Mouse (Mus musculus) bone marrow, adult 2 months (tissue): ENCODE measurements around the gene Smagp. TPM values are rescaled to one million over a fixed set of nuclear protein-coding genes. Genes with fewer than 3 reads are reported as not detected.
"Not testable (repeated sequence)": the region's sequence is repeated elsewhere in the genome, so short reads cannot be mapped to it uniquely, and the experiment has no call there.

Experiments used
- H3K27ac ChIP-seq: fragments of 200-500 bp; 2 replicates; pipeline ENCODE4 v1.5.1; 2012; ENCODE audit warnings: low read depth, mild to moderate bottlenecking, control low read depth, inconsistent platforms, low read length; ENCODE audit not compliant: control insufficient read depth, poor library complexity, insufficient read depth
- H3K4me1 ChIP-seq: fragments of 200-500 bp; 2 replicates; pipeline ENCODE4 v1.6.1; 2011; ENCODE audit warnings: low read length; ENCODE audit not compliant: control insufficient read depth, insufficient read depth
- H3K4me3 ChIP-seq: fragments of 200-500 bp; replicated peaks from 2 replicates; pipeline ENCODE3; 2011; ENCODE audit warnings: mild to moderate bottlenecking, low read depth, low read length, control low read depth; ENCODE audit not compliant: control insufficient read depth
- CTCF ChIP-seq: fragments of 200-500 bp; IDR thresholded peaks from 2 replicates; pipeline ENCODE4 v1.5.1; 2011; ENCODE audit warnings: low read length, control low read depth; ENCODE audit not compliant: control insufficient read depth, insufficient read depth
- POLR2A ChIP-seq: fragments of 200-500 bp; IDR thresholded peaks from 2 replicates; pipeline ENCODE4 v1.6.1; 2011; ENCODE audit warnings: low read depth, mild to moderate bottlenecking, control low read depth, low read length, borderline replicate concordance; ENCODE audit not compliant: control insufficient read depth
- WGBS: fragments of 180-500 bp; shearing (Covaris S2); methylation state at CpG from one replicate; pipeline ENCODE4 v1.1.7; 2018; 5-methylcytosine and 5-hydroxymethylcytosine counted together
- polyA plus RNA-seq: library from polyadenylated mRNA; stranded (reverse); fragments of >200 nt; gene quantifications from 2 replicates; pipeline ENCODE4 v1.2.4, GENCODE M21; 2011; ENCODE audit warnings: low replicate concordance; ENCODE audit not compliant: missing spikeins, insufficient read depth, insufficient read length

Gene Smagp
- polyA plus RNA-seq, 1 experiment, result 8.7 TPM

- Histone ChIP-seq H3K4me1 (peaks cover 3% of the 10 kb centered on the region), H3K27ac (no peak overlapping the region), H3K4me3 (no peak overlapping the region)
- 51% methylated on average over 10 of the region's 10 CpGs for WGBS
- TF ChIP-seq CTCF, result no peak
- no peak for TF ChIP-seq POLR2A
Observed at GRCm38 (mm10) chr15:100627287-100627686, 9.5 kb downstream of the Smagp start.

- no peak for TF ChIP-seq POLR2A
- TF ChIP-seq CTCF, result no peak
- 0 out of 2 replicates have a peak, but pooled peaks cover 1% of the 10 kb centered on the region for H3K4me1 ChIP-seq
- 89% methylated on average over 3 of the region's 3 CpGs for WGBS
Observed at GRCm38 (mm10) chr15:100624435-100624834, 12.3 kb downstream of the Smagp start.

DNA sequence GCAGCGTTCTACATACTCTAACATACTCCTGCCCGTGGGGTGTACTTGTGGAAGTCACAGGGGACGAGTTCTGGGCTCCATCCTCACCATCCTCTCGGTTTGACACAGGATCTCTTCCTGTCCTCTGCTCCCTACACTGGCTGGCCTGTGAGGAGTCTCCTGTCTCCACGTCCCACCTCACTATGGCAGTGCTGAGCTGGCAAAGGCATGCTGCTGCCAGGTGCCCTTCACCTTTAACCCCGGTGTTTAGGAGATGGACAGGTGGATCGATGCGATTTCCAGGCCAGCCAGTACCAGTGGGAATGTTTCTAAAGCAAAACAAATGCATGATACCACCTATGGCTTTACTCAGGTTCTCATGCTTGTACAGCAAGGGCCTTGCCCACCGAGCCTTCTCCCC, 13.0 kb downstream of the Smagp start:
- 0 out of 2 replicates have a peak, but pooled peaks cover 1% of the 10 kb centered on the region for H3K4me1 ChIP-seq
- WGBS, result 90% methylated on average over 9 of the region's 9 CpGs
- H3K4me3 ChIP-seq, result no peak overlapping the region
- TF ChIP-seq POLR2A (no peak), CTCF (no peak)
- no peak overlapping the region for H3K27ac ChIP-seq

More at GRCm38 (mm10) chr15:100624435-100624834, 12.3 kb downstream of the Smagp start:
- Histone ChIP-seq H3K27ac (no peak overlapping the region), H3K4me3 (no peak overlapping the region)

DNA sequence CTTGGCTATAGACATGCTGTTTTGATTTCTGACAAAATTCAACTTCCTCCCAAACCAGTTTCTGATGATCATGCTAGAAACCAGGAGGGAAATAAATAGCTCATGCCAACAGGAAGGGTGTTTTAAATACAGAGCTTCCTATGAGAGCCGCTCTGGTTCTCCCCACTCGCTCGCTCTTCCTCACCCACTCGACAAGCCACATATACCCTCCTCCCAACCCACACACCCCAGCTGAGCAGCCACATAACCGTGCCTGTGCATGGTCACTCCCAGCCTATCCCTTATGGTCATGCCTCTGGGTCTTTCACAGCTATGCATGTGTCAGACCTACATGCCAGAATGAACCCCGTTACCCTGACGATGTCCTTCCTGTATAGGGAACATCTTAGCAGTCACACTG, 14.6 kb downstream of the Smagp start:
- H3K4me1 ChIP-seq, result 0 out of 2 replicates have a peak, but pooled peaks cover 1% of the 10 kb centered on the region
- no peak overlapping the region; the same call in 1 of the 2 replicates for H3K27ac ChIP-seq
- TF ChIP-seq CTCF (no peak), POLR2A (no peak)
- H3K4me3 ChIP-seq, result no peak overlapping the region
- WGBS, result 21% methylated on average over 7 of the region's 7 CpGs

DNA sequence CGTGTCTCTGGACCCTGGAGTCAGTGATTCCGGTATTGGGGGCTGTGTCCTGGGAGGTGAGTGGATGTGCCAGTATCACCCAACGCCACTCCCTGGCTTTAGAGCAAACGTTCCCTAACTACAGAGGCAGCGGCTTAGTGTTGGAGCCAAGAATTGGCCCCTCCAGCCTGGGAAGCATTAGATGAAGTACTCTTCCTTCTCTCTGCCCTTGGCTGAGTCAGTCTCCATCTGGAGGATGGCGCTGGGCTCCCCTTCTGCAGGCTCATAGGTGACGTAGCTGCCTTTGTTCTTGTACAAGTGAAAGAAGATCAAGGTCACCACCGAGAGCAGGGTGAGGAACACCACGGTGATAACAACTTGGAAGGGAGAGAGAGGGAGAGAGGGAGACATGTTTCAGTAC, 15.1 kb downstream of the Smagp start:
- not testable (repeated sequence) for H3K4me1 ChIP-seq, H3K27ac ChIP-seq, H3K4me3 ChIP-seq
- WGBS, result 58% methylated on average over 9 of the region's 9 CpGs

DNA sequence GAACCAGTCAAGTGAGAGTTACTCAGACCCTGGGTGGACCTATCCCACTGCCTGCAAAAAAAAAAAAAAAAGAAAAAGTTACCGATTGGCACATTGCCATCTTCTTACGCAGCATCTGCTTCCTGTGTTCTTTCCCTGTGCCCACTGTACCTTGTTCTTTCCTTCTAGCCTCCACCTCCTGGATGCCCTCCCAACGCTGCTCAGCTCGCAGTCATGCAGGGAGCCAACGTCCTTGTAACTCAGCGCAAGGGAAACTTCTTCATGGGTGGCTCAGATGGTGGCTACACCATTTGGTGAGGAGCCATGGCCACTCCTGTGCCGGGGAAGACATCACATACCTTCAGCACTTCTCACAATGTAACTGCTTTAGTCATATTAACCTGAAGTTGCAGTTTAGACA, 17.5 kb downstream of the Smagp start:
- TF ChIP-seq POLR2A (no peak), CTCF (no peak)
- 45% methylated on average over 7 of the region's 7 CpGs for WGBS
- H3K27ac ChIP-seq, result no peak overlapping the region
- peaks cover 5% of the 10 kb centered on the region; the same call in 1 of the 2 replicates for H3K4me1 ChIP-seq
- no peak overlapping the region for H3K4me3 ChIP-seq

DNA sequence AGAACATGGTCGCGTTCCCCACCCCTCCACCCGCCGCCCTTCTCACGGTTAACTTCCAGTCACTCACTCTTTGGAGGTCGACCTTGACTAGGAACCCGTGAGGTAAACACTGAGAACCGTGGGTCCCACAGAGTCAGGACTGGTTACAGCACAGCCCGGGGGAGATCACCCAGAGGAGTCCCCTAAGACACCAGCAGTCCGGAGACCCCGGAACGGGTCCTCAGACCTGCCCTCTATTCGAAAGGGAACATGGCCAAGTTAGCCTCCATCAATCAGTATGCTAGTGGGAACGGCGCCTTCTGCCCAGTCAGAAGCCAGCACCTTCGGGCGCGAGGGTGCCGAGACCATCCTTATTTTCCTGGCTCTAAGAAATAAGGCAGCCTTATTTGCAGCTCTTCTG, 20.5 kb downstream of the Smagp start:
- WGBS, result under 1% methylated on average over 19 of the region's 19 CpGs
- peak overlapping the region; percentile 96 for H3K27ac ChIP-seq
- peaks cover 5% of the 10 kb centered on the region; the same call in 1 of the 2 replicates for H3K4me1 ChIP-seq
- TF ChIP-seq CTCF (no peak), POLR2A (no peak)
- H3K4me3 ChIP-seq, result peak overlapping the region; percentile 65

DNA sequence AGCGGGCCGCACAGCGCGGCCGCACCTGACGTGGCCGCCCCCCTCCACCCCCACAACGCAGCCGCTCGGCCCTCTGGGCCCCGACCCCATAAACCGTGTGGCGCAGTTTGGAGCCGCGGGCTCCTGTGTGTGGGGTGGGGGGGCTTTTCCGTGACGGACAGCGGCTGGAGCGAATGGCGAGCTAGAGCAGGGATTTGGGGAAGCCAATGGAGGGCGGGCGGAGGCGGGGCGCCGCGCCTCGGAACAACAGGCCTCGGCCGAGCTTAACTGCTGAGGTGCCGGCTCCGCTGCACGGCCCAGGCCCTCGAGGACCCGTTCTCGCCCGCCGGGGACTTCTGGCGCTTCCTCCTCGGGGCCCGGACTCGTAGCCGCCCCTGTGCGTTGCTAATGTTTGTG, 20.9 kb downstream of the Smagp start:
- Histone ChIP-seq H3K27ac (peak overlapping the region; percentile 96), H3K4me3 (peak overlapping the region; percentile 65), H3K4me1 (peaks cover 5% of the 10 kb centered on the region; the same call in 1 of the 2 replicates)
- no peak; the same call in 1 of the 2 replicates for TF ChIP-seq POLR2A
- TF ChIP-seq CTCF, result no peak
- WGBS, result under 1% methylated on average over 37 of the region's 43 CpGs
